In genomic region chr5:99953883-99954282, GRCm38 (mm10) we compare ENCODE assay signal across 21 mouse cellular contexts. TPM values are rescaled to one million over a fixed set of nuclear protein-coding genes. Genes with fewer than 3 reads are reported as not detected.
DNase-seq lines count a peak whose midpoint lies in the region; ATAC-seq lines count a peak whose summit lies in the region.
"Had no signal": no experiment of that assay in that cellular context is flagged by ENCODE, and none has a peak within 500 bp of the region (broad histone marks: within the 10 kb centered on the region; RNA-seq: fewer than 3 reads in every experiment).

No protein-coding gene starts in this region.

- peaks cover 59% of the 10 kb centered on the region for H3K36me3 ChIP-seq in hindbrain, embryonic 10.5 days
- H3K36me3 ChIP-seq in hindbrain, embryonic 16.5 days (ENCODE audit: control insufficient read depth, insufficient read depth, low read length): peaks cover 3% of the 10 kb centered on the region
- H3K36me3 ChIP-seq in forebrain, embryonic 14.5 days (ENCODE audit: control insufficient read depth, insufficient read depth, low read length): peaks cover 12% of the 10 kb centered on the region
- peaks cover 18% of the 10 kb centered on the region for H3K36me3 ChIP-seq in midbrain, embryonic 12.5 days

- H3K27me3 ChIP-seq in hindbrain, embryonic 10.5 days (ENCODE audit: insufficient read depth, poor library complexity, severe bottlenecking): no peaks in the 10 kb centered on the region
- H3K27me3 ChIP-seq in hindbrain, embryonic 16.5 days (replicated peaks; ENCODE audit: control insufficient read depth, insufficient read depth, low read length): no peaks in the 10 kb centered on the region
- H3K27me3 ChIP-seq in forebrain, embryonic 14.5 days (replicated peaks; ENCODE audit: control insufficient read depth, insufficient read depth, low read length): no peaks in the 10 kb centered on the region
- no peaks in the 10 kb centered on the region for H3K27me3 ChIP-seq in midbrain, embryonic 12.5 days
- H3K27me3 ChIP-seq: heart, embryonic 15.5 days; limb, embryonic 12.5 days; Patski had no signal

- H3K4me1 ChIP-seq in hindbrain, embryonic 10.5 days (replicated peaks): peaks cover 19% of the 10 kb centered on the region
- H3K4me1 ChIP-seq in hindbrain, embryonic 16.5 days (ENCODE audit: control insufficient read depth, insufficient read depth, low read depth, low read length): no peaks in the 10 kb centered on the region
- H3K4me1 ChIP-seq in forebrain, embryonic 14.5 days (ENCODE audit: control insufficient read depth, insufficient read depth, low read length): peaks cover 5% of the 10 kb centered on the region; the same call in 1 of the 2 replicates
- peaks cover 13% of the 10 kb centered on the region for H3K4me1 ChIP-seq in midbrain, embryonic 12.5 days
- H3K4me1 ChIP-seq: heart, embryonic 15.5 days; limb, embryonic 12.5 days had no signal

- no peak for ATAC-seq in hindbrain, embryonic 16.5 days
- peak; percentile 51; the same call in 1 of the 2 replicates for ATAC-seq in forebrain, embryonic 14.5 days
- peak; percentile 77; the same call in 1 of the 2 replicates for ATAC-seq in midbrain, embryonic 12.5 days (ENCODE audit: low FRiP score, low read depth)
- ATAC-seq: Patski had no signal

- peak; percentile 42 for DNase-seq in hindbrain, embryonic 10.5 days (ENCODE audit: low spot score)
- peak; percentile 48 for DNase-seq in forebrain, embryonic 14.5 days (ENCODE audit: low spot score)
- DNase-seq in layer of hippocampus, adult 9-10 months (ENCODE audit: low spot score): no peak
- DNase-seq in urinary bladder, adult 2 months (ENCODE audit: low spot score): no peak
- no peak for DNase-seq in natural killer cell, adult 2 months (ENCODE audit: low spot score in 2 of 2)
- DNase-seq: cerebellum, adult 18-20 months; heart, adult 18-20 months; kidney, adult 9 months; layer of hippocampus, postnatal 36 days; lung, postnatal 14 days; thymus, postnatal 25 days had no signal

- no peak overlapping the region for H3K4me3 ChIP-seq in hindbrain, embryonic 10.5 days
- no peak overlapping the region for H3K4me3 ChIP-seq in hindbrain, embryonic 16.5 days (ENCODE audit: low read length)
- H3K4me3 ChIP-seq in forebrain, embryonic 14.5 days (ENCODE audit: low read depth, low read length): no peak overlapping the region
- no peak overlapping the region for H3K4me3 ChIP-seq in midbrain, embryonic 12.5 days
- H3K4me3 ChIP-seq: erythroblast, embryonic 14.5 days; heart, embryonic 15.5 days; limb, embryonic 12.5 days had no signal

- no peak overlapping the region for H3K9ac ChIP-seq in hindbrain, embryonic 16.5 days (ENCODE audit: low read depth, low read length)
- H3K9ac ChIP-seq in forebrain, embryonic 14.5 days (ENCODE audit: low read length): no peak overlapping the region
- H3K9ac ChIP-seq in midbrain, embryonic 12.5 days (replicated peaks): no peak overlapping the region
- H3K9ac ChIP-seq: heart, embryonic 15.5 days; limb, embryonic 12.5 days; liver, embryonic 14.5 days had no signal

- peak overlapping the region; percentile 76 for H3K27ac ChIP-seq in hindbrain, embryonic 10.5 days
- H3K27ac ChIP-seq in hindbrain, embryonic 16.5 days (ENCODE audit: low read depth, low read length): no peak overlapping the region
- no peak overlapping the region for H3K27ac ChIP-seq in forebrain, embryonic 14.5 days (ENCODE audit: low read depth, low read length)
- peak overlapping the region; percentile 62 for H3K27ac ChIP-seq in midbrain, embryonic 12.5 days (replicated peaks)
- H3K27ac ChIP-seq: heart, embryonic 15.5 days; limb, embryonic 12.5 days; liver, embryonic 14.5 days; stomach, postnatal 0 days had no signal

- H3K4me2 ChIP-seq in hindbrain, embryonic 16.5 days (ENCODE audit: low read length): no peak overlapping the region
- no peak overlapping the region for H3K4me2 ChIP-seq in forebrain, embryonic 14.5 days (ENCODE audit: low read length)
- no peak overlapping the region for H3K4me2 ChIP-seq in midbrain, embryonic 12.5 days (replicated peaks)
- H3K4me2 ChIP-seq: heart, embryonic 15.5 days; limb, embryonic 12.5 days had no signal

- no peaks in the 10 kb centered on the region for H3K9me3 ChIP-seq in hindbrain, embryonic 10.5 days
- H3K9me3 ChIP-seq in hindbrain, embryonic 16.5 days (ENCODE audit: control insufficient read depth, low read length): no peaks in the 10 kb centered on the region
- H3K9me3 ChIP-seq in forebrain, embryonic 14.5 days (replicated peaks; ENCODE audit: control insufficient read depth, low read length): no peaks in the 10 kb centered on the region
- no peaks in the 10 kb centered on the region for H3K9me3 ChIP-seq in midbrain, embryonic 12.5 days
- H3K9me3 ChIP-seq: heart, embryonic 15.5 days; limb, embryonic 12.5 days had no signal

- WGBS in hindbrain, embryonic 10.5 days: 25% methylated on average over 1 of the region's 1 CpGs
- WGBS in hindbrain, embryonic 16.5 days: 4% methylated on average over 1 of the region's 1 CpGs
- 0% methylated on average over 1 of the region's 1 CpGs for WGBS in forebrain, embryonic 14.5 days
- 10% methylated on average over 1 of the region's 1 CpGs for WGBS in midbrain, embryonic 12.5 days

RNA-seq across cellular contexts. Expression of gene Hnrnpd, which starts 24.9 kb away (rescaled TPM):
- polyA plus RNA-seq in hindbrain, embryonic 10.5 days (2016; fragmentation: Nextera tagmentation; extraction: Ambion mirVana): 247 and 280 TPM in 2 replicates
- polyA plus RNA-seq in hindbrain, embryonic 16.5 days (2015; fragmentation: Nextera tagmentation; extraction: Ambion mirVana): 28.9 and 81.2 TPM in 2 replicates
- polyA plus RNA-seq in forebrain, embryonic 14.5 days (2014; fragmentation: Nextera tagmentation; extraction: Ambion mirVana): 153 TPM in 2 replicates
- 471 and 527 TPM in 2 replicates for polyA plus RNA-seq in midbrain, embryonic 12.5 days (2016; fragmentation: Nextera tagmentation; extraction: Ambion mirVana)
- polyA plus RNA-seq in urinary bladder, adult 2 months (2012; rRNA removed): 129 and 130 TPM in 2 replicates

RNA-seq across cellular contexts. Expression of gene 4930524J08Rik, which starts 25.0 kb away (rescaled TPM):
- 1.7 and 1.9 TPM in 2 replicates for polyA plus RNA-seq in hindbrain, embryonic 10.5 days (2016; fragmentation: Nextera tagmentation; extraction: Ambion mirVana)
- polyA plus RNA-seq in hindbrain, embryonic 16.5 days (2015; fragmentation: Nextera tagmentation; extraction: Ambion mirVana): 2.7 and 2.8 TPM in 2 replicates
- 3.5 and 5.0 TPM in 2 replicates for polyA plus RNA-seq in forebrain, embryonic 14.5 days (2014; fragmentation: Nextera tagmentation; extraction: Ambion mirVana)
- 3.2 and 3.5 TPM in 2 replicates for polyA plus RNA-seq in midbrain, embryonic 12.5 days (2016; fragmentation: Nextera tagmentation; extraction: Ambion mirVana)
- 1.2 and 1.5 TPM in 2 replicates for polyA plus RNA-seq in urinary bladder, adult 2 months (2012; rRNA removed)

RNA-seq across cellular contexts. Expression of gene Vamp9, which starts 47.8 kb away (rescaled TPM):
- 0.82 TPM in 1 of 2 replicates, not detected in the other for polyA plus RNA-seq in hindbrain, embryonic 10.5 days (2016; fragmentation: Nextera tagmentation; extraction: Ambion mirVana)
- 0.34 and 0.61 TPM in 2 replicates for polyA plus RNA-seq in hindbrain, embryonic 16.5 days (2015; fragmentation: Nextera tagmentation; extraction: Ambion mirVana)
- polyA plus RNA-seq in forebrain, embryonic 14.5 days (2014; fragmentation: Nextera tagmentation; extraction: Ambion mirVana): 0.75 and 0.83 TPM in 2 replicates
- 0.47 TPM in 1 of 2 replicates, not detected in the other for polyA plus RNA-seq in midbrain, embryonic 12.5 days (2016; fragmentation: Nextera tagmentation; extraction: Ambion mirVana)
- 0.10 TPM in 1 of 2 replicates, not detected in the other for polyA plus RNA-seq in urinary bladder, adult 2 months (2012; rRNA removed)
- polyA plus RNA-seq: erythroblast, embryonic 14.5 days; large intestine, adult 2 months; limb, embryonic 12.5 days; liver, embryonic 14.5 days; Patski; spleen, adult 2 months had no signal

Comparison
In these comparisons a context has a peak if more than half of its experiments do, and no peak if none do; other contexts are left out.
1. H3K27ac ChIP-seq: peak in hindbrain, embryonic 10.5 days (single experiment) and midbrain, embryonic 12.5 days (single experiment); none in hindbrain, embryonic 16.5 days (single experiment) and forebrain, embryonic 14.5 days (single experiment).
2. DNase-seq: peak in hindbrain, embryonic 10.5 days (single experiment) and forebrain, embryonic 14.5 days (single experiment); none in layer of hippocampus, adult 9-10 months (single experiment), urinary bladder, adult 2 months (single experiment) and natural killer cell, adult 2 months (0 of 2).